Mouse (Mus musculus) MEL (cell line): ENCODE results near the gene Gfap. TPM values are rescaled to one million over a fixed set of nuclear protein-coding genes. Genes with fewer than 3 reads are reported as not detected.

ENCODE experiments used
- DNase-seq: peaks from one replicate; pipeline ENCODE4 v3.0.0; 2011; ENCODE audit warnings: low read depth, low spot score
- H3K27ac ChIP-seq: 2 replicates; pipeline ENCODE4 v1.5.1; 2012; ENCODE audit warnings: low read depth, mild to moderate bottlenecking, control low read depth, low read length, moderate library complexity; ENCODE audit not compliant: control insufficient read depth
- H3K27me3 ChIP-seq, 2 experiments: fragments of 150-350 bp in 1 of 2; sonication (generic) in 1 of 2; 2 replicates each; pipeline ENCODE4 v1.6.1; 2012; ENCODE audit warnings: low read length in 2 of 2, mild to moderate bottlenecking in 2 of 2, improper control_type of control experiment in 1 of 2, moderate library complexity in 1 of 2; ENCODE audit not compliant: insufficient read depth in 2 of 2, control insufficient read depth in 1 of 2
- H3K36me3 ChIP-seq, 2 experiments: 2 replicates each; pipeline ENCODE4 v1.6.1; 2012 to 2014; ENCODE audit warnings: low read length in 2 of 2, improper control_type of control experiment in 1 of 2, inconsistent platforms in 1 of 2, mild to moderate bottlenecking in 1 of 2; ENCODE audit not compliant: insufficient read depth in 2 of 2, control insufficient read depth in 1 of 2
- H3K4me1 ChIP-seq, 2 experiments: fragments of 150-350 bp in 1 of 2; sonication (generic) in 1 of 2; 2 replicates each; pipeline ENCODE4 v1.6.1; 2012; ENCODE audit warnings: low read length in 2 of 2, improper control_type of control experiment in 1 of 2, mild to moderate bottlenecking in 1 of 2; ENCODE audit not compliant: insufficient read depth in 2 of 2, control insufficient read depth in 1 of 2
- H3K4me3 ChIP-seq, 2 experiments: fragments of 150-350 bp in 1 of 2; sonication (generic) in 1 of 2; 2 replicates each; pipeline ENCODE4 v1.5.1; 2012; ENCODE audit warnings: low read depth in 2 of 2, low read length in 2 of 2, mild to moderate bottlenecking in 2 of 2, moderate library complexity in 2 of 2, control low read depth in 1 of 2, improper control_type of control experiment in 1 of 2; ENCODE audit not compliant: control insufficient read depth in 1 of 2, insufficient read depth in 1 of 2
- H3K79me2 ChIP-seq: 2 replicates; pipeline ENCODE4 v1.6.1; 2012; ENCODE audit warnings: mild to moderate bottlenecking, low read length, moderate library complexity; ENCODE audit not compliant: control insufficient read depth, poor library complexity, insufficient read depth
- H3K9ac ChIP-seq: 2 replicates; pipeline ENCODE4 v1.6.1; 2012; ENCODE audit warnings: low read depth, mild to moderate bottlenecking, control low read depth, low read length, moderate library complexity; ENCODE audit not compliant: control insufficient read depth, poor library complexity, severe bottlenecking
- H3K9me3 ChIP-seq: fragments of 150-350 bp; sonication (generic); replicated peaks from 2 replicates; pipeline ENCODE4 v1.6.1; 2012; ENCODE audit warnings: mild to moderate bottlenecking, low read length, improper control_type of control experiment, moderate library complexity; ENCODE audit not compliant: insufficient read depth
- CHD2 ChIP-seq: IDR thresholded peaks from 2 replicates; pipeline ENCODE4 v1.6.1; 2011; ENCODE audit warnings: low read length, improper control_type of control experiment
- CTCF ChIP-seq, 3 experiments: IDR thresholded peaks in 2 of 3; conservative IDR thresholded peaks in 1 of 3; 2 replicates each; pipeline ENCODE4 v1.5.1; 2011 to 2012; ENCODE audit warnings: low read length in 3 of 3, low read depth in 2 of 3, mild to moderate bottlenecking in 2 of 3, improper control_type of control experiment in 1 of 3, inconsistent platforms in 1 of 3, mixed read lengths in 1 of 3, moderate library complexity in 1 of 3; ENCODE audit not compliant: control insufficient read depth in 1 of 3, insufficient read depth in 1 of 3, poor library complexity in 1 of 3, severe bottlenecking in 1 of 3
- E2F4 ChIP-seq: IDR thresholded peaks from 2 replicates; pipeline ENCODE4 v1.6.1; 2011; ENCODE audit warnings: low read depth, low read length, improper control_type of control experiment, borderline replicate concordance
- ELF1 ChIP-seq: IDR thresholded peaks from 2 replicates; pipeline ENCODE4 v1.6.1; 2014; ENCODE audit warnings: low read depth, mild to moderate bottlenecking, inconsistent platforms, low read length, improper control_type of control experiment, moderate library complexity
- EP300 ChIP-seq, 2 experiments: IDR thresholded peaks; 2 replicates each; pipeline ENCODE4 v1.6.1; 2011; ENCODE audit warnings: improper control_type of control experiment in 2 of 2, low read length in 2 of 2, low read depth in 1 of 2, mild to moderate bottlenecking in 1 of 2
- ETS1 ChIP-seq: IDR thresholded peaks from 2 replicates; pipeline ENCODE4 v1.6.1; 2012; ENCODE audit warnings: low read depth, mild to moderate bottlenecking, inconsistent platforms, low read length, improper control_type of control experiment, moderate library complexity
- GATA1 ChIP-seq: IDR thresholded peaks from 2 replicates; pipeline ENCODE4 v1.6.1; 2011; ENCODE audit warnings: low read depth, low read length, improper control_type of control experiment
- HCFC1 ChIP-seq: IDR thresholded peaks from 2 replicates; pipeline ENCODE4 v1.6.1; 2012; ENCODE audit warnings: low read depth, mild to moderate bottlenecking, inconsistent platforms, low read length, improper control_type of control experiment, moderate library complexity
- JUND ChIP-seq: IDR thresholded peaks from 2 replicates; pipeline ENCODE4 v1.6.1; 2011; ENCODE audit warnings: low read depth, mild to moderate bottlenecking, improper control_type of control experiment, low read length
- KAT2A ChIP-seq: conservative IDR thresholded peaks from 2 replicates; pipeline ENCODE4 v1.6.1; 2012; ENCODE audit warnings: low read depth, low read length, improper control_type of control experiment, inconsistent platforms
- MAFK ChIP-seq: IDR thresholded peaks from 2 replicates; pipeline ENCODE4 v1.6.1; 2011; ENCODE audit warnings: low read depth, mild to moderate bottlenecking, low read length, improper control_type of control experiment, borderline replicate concordance
- MAZ ChIP-seq: IDR thresholded peaks from 2 replicates; pipeline ENCODE4 v1.6.1; 2012; ENCODE audit warnings: low read depth, mild to moderate bottlenecking, inconsistent platforms, low read length, improper control_type of control experiment
- MXI1 ChIP-seq: IDR thresholded peaks from 2 replicates; pipeline ENCODE4 v1.6.1; 2011; ENCODE audit warnings: mild to moderate bottlenecking, low read depth, low read length, improper control_type of control experiment
- MYB ChIP-seq: IDR thresholded peaks from 2 replicates; pipeline ENCODE4 v1.6.1; 2011; ENCODE audit warnings: mild to moderate bottlenecking, low read depth, low read length, improper control_type of control experiment
- POLR2A ChIP-seq, 2 experiments: IDR thresholded peaks; 2 replicates each; pipeline ENCODE4 v1.6.1; 2011 to 2012; ENCODE audit warnings: low read length in 2 of 2, mild to moderate bottlenecking in 2 of 2, control low read depth in 1 of 2, improper control_type of control experiment in 1 of 2, low read depth in 1 of 2, moderate library complexity in 1 of 2; ENCODE audit not compliant: control insufficient read depth in 1 of 2, insufficient read depth in 1 of 2, poor library complexity in 1 of 2
- POLR2AphosphoS5 ChIP-seq: IDR thresholded peaks from 2 replicates; pipeline ENCODE4 v1.6.1; 2012; ENCODE audit warnings: low read depth, borderline replicate concordance, mild to moderate bottlenecking, inconsistent platforms, low read length, moderate library complexity, mixed read lengths
- RAD21 ChIP-seq: IDR thresholded peaks from 2 replicates; pipeline ENCODE4 v1.6.1; 2011; ENCODE audit warnings: mild to moderate bottlenecking, low read depth, low read length, improper control_type of control experiment
- SIN3A ChIP-seq: IDR thresholded peaks from 2 replicates; pipeline ENCODE4 v1.6.1; 2012; ENCODE audit warnings: low read length, improper control_type of control experiment, inconsistent platforms
- SMC3 ChIP-seq: IDR thresholded peaks from 2 replicates; pipeline ENCODE4 v1.6.1; 2011; ENCODE audit warnings: low read depth, low read length, improper control_type of control experiment
- TAL1 ChIP-seq: IDR thresholded peaks from 2 replicates; pipeline ENCODE4 v1.6.1; 2012; ENCODE audit warnings: mild to moderate bottlenecking, inconsistent platforms, low read length, moderate library complexity, mixed read lengths
- TBP ChIP-seq: IDR thresholded peaks from 2 replicates; pipeline ENCODE4 v1.8.0; 2011; ENCODE audit warnings: low read depth, low read length, improper control_type of control experiment
- TCF12 ChIP-seq: IDR thresholded peaks from 2 replicates; pipeline ENCODE4 v1.6.1; 2014; ENCODE audit warnings: low read depth, mild to moderate bottlenecking, inconsistent platforms, low read length, improper control_type of control experiment, moderate library complexity
- USF2 ChIP-seq, 2 experiments: IDR thresholded peaks; 2 replicates each; pipeline ENCODE4 v1.6.1; 2011 to 2012; ENCODE audit warnings: improper control_type of control experiment in 2 of 2, low read length in 2 of 2, borderline replicate concordance in 1 of 2, inconsistent platforms in 1 of 2, low read depth in 1 of 2, mild to moderate bottlenecking in 1 of 2; ENCODE audit not compliant: insufficient read depth in 1 of 2
- ZC3H11A ChIP-seq: IDR thresholded peaks from 2 replicates; pipeline ENCODE4 v1.6.1; 2012; ENCODE audit warnings: low read depth, mild to moderate bottlenecking, inconsistent platforms, low read length, improper control_type of control experiment
- ZKSCAN1 ChIP-seq: IDR thresholded peaks from 2 replicates; pipeline ENCODE4 v1.6.1; 2012; ENCODE audit warnings: low read depth, mild to moderate bottlenecking, inconsistent platforms, low read length, improper control_type of control experiment, moderate library complexity
- ZMIZ1 ChIP-seq: IDR thresholded peaks from 2 replicates; pipeline ENCODE4 v1.6.1; 2012; ENCODE audit warnings: low read depth, mild to moderate bottlenecking, inconsistent platforms, low read length, improper control_type of control experiment, moderate library complexity
- ZNF384 ChIP-seq: IDR thresholded peaks from 2 replicates; pipeline ENCODE4 v1.6.1; 2012; ENCODE audit warnings: low read depth, mild to moderate bottlenecking, inconsistent platforms, low read length, improper control_type of control experiment
- polyA plus RNA-seq, 2 experiments: library from polyadenylated mRNA; stranded (reverse) in 1 of 2; unstranded in 1 of 2; fragments of >175 nt in 1 of 2; fragments of >200 nt in 1 of 2; gene quantifications; 2 replicates each; pipeline versions ENCODE4 v1.2.1 to v1.2.4; 2012; ENCODE audit warnings: low replicate concordance in 2 of 2, low read depth in 1 of 2; ENCODE audit not compliant: insufficient read length in 2 of 2, insufficient read depth in 1 of 2, missing spikeins in 1 of 2
- total RNA-seq: library from RNA; depleted of rRNA; stranded (reverse); fragments of 300-350 nt; gene quantifications from 2 replicates; pipeline ENCODE4 v1.2.3, GENCODE M21; 2012

The Gfap gene
- total and polyA plus RNA-seq, 3 experiments = 2.0 to 2.5 TPM; not detected in 1

GRCm38 (mm10) chr11:102858951-102859350 lies 41.8 kb downstream of the Gfap start:
- H3K4me1 ChIP-seq = no peaks in the 10 kb centered on the region
- no peaks in the 10 kb centered on the region for H3K9me3 ChIP-seq
- TF ChIP-seq SIN3A (no peak), GATA1 (no peak), E2F4 (no peak), TCF12 (no peak), SMC3 (no peak), RAD21 (no peak), MXI1 (no peak), KAT2A (no peak), ETS1 (no peak), ELF1 (no peak), JUND (no peak), CHD2 (no peak), TAL1 (no peak), POLR2AphosphoS5 (no peak), MAZ (no peak), TBP (no peak), EP300 (IDR thresholded peaks at IDR 0.05; ENCODE audit: low read depth in 1 of 2, low read length in 2 of 2) (no peak), HCFC1 (no peak), CTCF (IDR thresholded peaks at IDR 0.05 in 2 of 3, conservative IDR thresholded peaks at IDR 0.05 in 1 of 3; ENCODE audit: control insufficient read depth in 1 of 3, insufficient read depth in 1 of 3, low read depth in 2 of 3, low read length in 3 of 3, poor library complexity in 1 of 3, severe bottlenecking in 1 of 3) (no peak)
- TF ChIP-seq, all 39 proteins: peak for 0
- no peak overlapping the region for H3K4me3 ChIP-seq
- H3K79me2 ChIP-seq = 0 out of 2 replicates have a peak, but pooled peaks cover 1% of the 10 kb centered on the region
- no peak for DNase-seq
- H3K27me3 ChIP-seq = no peaks in the 10 kb centered on the region
- no peak overlapping the region for H3K27ac ChIP-seq
- peaks cover 0 to 41% of the 10 kb centered on the region in 2 experiments; a peak in 2 of 4 replicates for H3K36me3 ChIP-seq
- no peak overlapping the region for H3K9ac ChIP-seq

- Histone ChIP-seq H3K79me2 (no peaks in the 10 kb centered on the region), H3K9ac (no peak overlapping the region), H3K36me3 (peaks cover 0 to 39% of the 10 kb centered on the region in 2 experiments; a peak in 2 of 4 replicates), H3K27ac (no peak overlapping the region), H3K4me1 (no peaks in the 10 kb centered on the region), H3K4me3 (no peak overlapping the region), H3K9me3 (no peaks in the 10 kb centered on the region), H3K27me3 (no peaks in the 10 kb centered on the region)
- TF ChIP-seq ETS1 (no peak), ZMIZ1 (no peak), POLR2AphosphoS5 (no peak), ZNF384 (no peak), ZC3H11A (no peak), MAFK (no peak), CHD2 (no peak), MAZ (no peak), ZKSCAN1 (no peak), RAD21 (no peak), EP300 (IDR thresholded peaks at IDR 0.05; ENCODE audit: low read depth in 1 of 2, low read length in 2 of 2) (no peak), MYB (no peak), POLR2A (IDR thresholded peaks at IDR 0.05; ENCODE audit: control insufficient read depth in 1 of 2, insufficient read depth in 1 of 2, low read depth in 1 of 2, low read length in 2 of 2, poor library complexity in 1 of 2) (no peak), USF2 (IDR thresholded peaks at IDR 0.05; ENCODE audit: borderline replicate concordance in 1 of 2, insufficient read depth in 1 of 2, low read depth in 1 of 2, low read length in 2 of 2) (no peak)
- DNase-seq = no peak
Measured at GRCm38 (mm10) chr11:102855941-102856340, 44.8 kb downstream of the Gfap start.
